Mouse (Mus musculus): Measurements from ENCODE around the gene Med17.

Med17 gene

GRCm38 (mm10) chr9:15233604-15234003 lies 46.1 kb downstream of the Med17 start:
- no peak for DNase-seq

- no peak for DNase-seq
Measured at GRCm38 (mm10) chr9:15232445-15232844, 47.3 kb downstream of the Med17 start.

DNA sequence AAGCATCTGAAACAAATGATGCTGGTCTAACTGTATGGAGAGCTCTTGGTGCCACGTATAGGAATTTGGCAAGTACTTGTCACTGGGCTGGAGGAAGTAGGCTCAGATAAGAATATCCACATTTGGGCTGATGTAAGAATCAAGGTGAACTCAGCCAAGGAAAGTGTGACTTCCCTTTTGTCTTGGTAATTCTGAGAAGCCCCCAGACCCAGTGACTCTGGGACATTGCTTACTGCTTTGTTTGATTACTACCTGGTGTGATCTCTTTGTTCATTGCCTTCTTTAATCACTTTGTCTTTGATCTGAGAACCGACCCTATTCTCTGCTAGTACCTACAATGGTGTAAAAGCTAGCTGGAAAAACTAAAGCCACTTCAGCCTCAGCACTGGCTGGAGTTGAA lies 54.8 kb downstream of the Med17 start:
- no peak for DNase-seq

DNA sequence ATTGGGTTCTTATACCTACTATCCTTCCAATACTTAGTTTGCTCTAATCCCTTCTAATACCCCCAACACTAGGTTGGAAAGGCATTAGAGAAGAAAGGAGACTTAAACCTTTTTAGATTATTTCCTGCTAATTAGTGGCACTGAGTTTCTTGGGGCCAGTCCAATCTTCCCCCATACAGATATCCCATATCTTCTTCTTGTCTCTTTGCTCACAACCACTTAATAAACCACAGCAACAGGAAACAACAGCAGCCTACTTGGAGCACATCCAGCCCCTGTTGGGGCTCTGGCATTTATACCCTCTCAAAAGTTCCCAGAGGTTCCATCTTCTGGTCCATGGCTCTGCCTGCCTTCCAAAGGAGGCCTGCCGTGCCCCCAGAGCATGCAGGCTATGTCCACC lies 66.0 kb downstream of the Med17 start:
- DNase-seq = no peak

DNA sequence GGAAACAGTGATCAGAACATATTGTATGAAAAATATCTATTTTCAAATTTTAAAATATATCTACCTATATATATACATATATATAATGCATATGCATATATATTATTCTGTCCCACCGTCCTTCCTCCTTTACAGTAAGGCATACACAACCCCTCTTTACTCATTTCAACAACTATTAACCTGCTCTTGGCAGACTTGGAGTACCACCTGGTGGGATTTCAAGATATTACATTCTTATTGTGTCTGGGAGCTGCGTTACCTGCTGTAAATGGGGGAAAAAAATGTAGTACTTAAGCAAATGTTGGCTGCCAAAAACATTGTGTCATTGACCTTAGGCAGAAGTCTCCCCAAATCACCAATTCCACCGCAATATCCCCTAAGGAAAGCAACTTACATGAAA lies 67.9 kb downstream of the Med17 start:
- DNase-seq = no peak

Measured in thymus, adult 18-20 months (tissue).